In the genomic region with DNA sequence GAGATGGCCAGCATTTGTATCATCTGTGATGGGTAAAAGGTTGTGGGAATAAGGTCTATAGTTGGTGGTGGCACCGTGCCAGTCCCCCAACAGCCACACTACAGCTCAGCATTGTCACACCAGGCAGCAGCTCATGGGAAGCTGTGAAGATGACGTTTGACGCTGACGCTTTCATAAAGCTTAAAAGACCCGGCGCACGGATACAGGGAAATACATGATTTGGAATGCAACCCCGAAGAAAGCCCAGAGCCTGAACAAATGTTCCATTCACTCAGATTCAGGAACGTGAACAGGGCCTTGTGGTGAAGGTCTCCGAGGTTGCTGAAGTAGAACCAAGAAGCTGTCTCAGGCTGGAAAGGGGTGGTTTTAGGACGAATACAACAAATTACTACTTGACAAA, we compare ENCODE assay signal across 26 mouse cellular contexts.
DNase-seq lines count a peak whose midpoint lies in the region; ATAC-seq and TF ChIP-seq lines count a peak whose summit lies in the region.
"Had no signal": no experiment of that assay in that cellular context is flagged by ENCODE, and none has a peak within 500 bp of the region (broad histone marks: within the 10 kb centered on the region; RNA-seq: fewer than 3 reads in every experiment).

No protein-coding gene starts in this region.

- H3K4me3 ChIP-seq in forebrain, embryonic 16.5 days (replicated peaks; ENCODE audit: low read length) = no peak overlapping the region
- no peak overlapping the region for H3K4me3 ChIP-seq in forebrain, embryonic 12.5 days (replicated peaks)
- no peak overlapping the region for H3K4me3 ChIP-seq in gastrocnemius, adult 2 months
- H3K4me3 ChIP-seq: limb, embryonic 12.5 days; liver, embryonic 15.5 days had no signal

- H3K36me3 ChIP-seq in forebrain, embryonic 16.5 days (ENCODE audit: control insufficient read depth, insufficient read depth) = no peaks in the 10 kb centered on the region
- no peaks in the 10 kb centered on the region for H3K36me3 ChIP-seq in forebrain, embryonic 12.5 days (replicated peaks)
- H3K36me3 ChIP-seq: limb, embryonic 12.5 days; liver, embryonic 15.5 days had no signal

- DNase-seq in left cerebral cortex, postnatal 4 days = peak; percentile 11
- no peak for DNase-seq in left cerebral cortex, adult 9 months (ENCODE audit: low spot score in 2 of 2)
- peak; percentile 31 to 41 for DNase-seq in right cerebral cortex, postnatal 10 days (ENCODE audit: low spot score in 2 of 2)
- no peak for DNase-seq in right cerebral cortex, postnatal 25 days
- peak; percentile 77 for DNase-seq in brain, embryonic 14.5 days (ENCODE audit: low read depth)
- DNase-seq in gastrocnemius, adult 2 months = no peak
- DNase-seq: adrenal gland, postnatal 14 days; cerebellum, adult 2 months; cerebellum, postnatal 14 days; gastrocnemius, postnatal 36 days; heart, adult 18-20 months; heart, postnatal 36 days; kidney, adult 11 months; kidney, postnatal 14 days; layer of hippocampus, adult 9-11 months; lung, embryonic 14.5 days; lung, postnatal 14 days; right cerebral cortex, adult 18-20 months; thymus, adult 2 months; thymus, postnatal 36 days had no signal

- WGBS in forebrain, embryonic 16.5 days = 42% methylated on average over 11 of the region's 11 CpGs
- WGBS in forebrain, embryonic 12.5 days = 75% methylated on average over 11 of the region's 11 CpGs

- peaks cover 8% of the 10 kb centered on the region for H3K4me1 ChIP-seq in forebrain, embryonic 16.5 days (replicated peaks; ENCODE audit: control insufficient read depth, insufficient read depth, low read length)
- peaks cover 5% of the 10 kb centered on the region; the same call in 1 of the 2 replicates for H3K4me1 ChIP-seq in forebrain, embryonic 12.5 days
- H3K4me1 ChIP-seq: limb, embryonic 12.5 days; liver, embryonic 15.5 days had no signal

- no peaks in the 10 kb centered on the region for H3K27me3 ChIP-seq in forebrain, embryonic 16.5 days (replicated peaks; ENCODE audit: control insufficient read depth, insufficient read depth, low read length)
- no peaks in the 10 kb centered on the region for H3K27me3 ChIP-seq in forebrain, embryonic 12.5 days
- H3K27me3 ChIP-seq: limb, embryonic 12.5 days; liver, embryonic 15.5 days had no signal

- no peak for TF ChIP-seq POLR2A in brain, embryonic 14.5 days (IDR thresholded peaks at IDR 0.05; ENCODE audit: borderline replicate concordance, extremely low read depth, insufficient read depth, insufficient read length, poor library complexity, severe bottlenecking)

- H3K9me3 ChIP-seq in forebrain, embryonic 16.5 days (ENCODE audit: control insufficient read depth, low read length) = no peaks in the 10 kb centered on the region
- H3K9me3 ChIP-seq in forebrain, embryonic 12.5 days = no peaks in the 10 kb centered on the region
- H3K9me3 ChIP-seq: limb, embryonic 12.5 days; liver, embryonic 15.5 days had no signal

- ATAC-seq in forebrain, embryonic 16.5 days = peak; percentile 43; the same call in 1 of the 2 replicates
- ATAC-seq in forebrain, embryonic 12.5 days (ENCODE audit: low FRiP score) = no peak
- ATAC-seq: inflammation-experienced regulatory T-cells, adult 6 months had no signal

- H3K9ac ChIP-seq in forebrain, embryonic 16.5 days (replicated peaks; ENCODE audit: low read depth, low read length) = no peak overlapping the region
- no peak overlapping the region for H3K9ac ChIP-seq in forebrain, embryonic 12.5 days
- H3K9ac ChIP-seq: limb, embryonic 12.5 days; liver, embryonic 15.5 days; lung, embryonic 14.5 days had no signal

- H3K4me2 ChIP-seq in forebrain, embryonic 16.5 days (ENCODE audit: low read length) = 0 out of 2 replicates have a peak overlapping the region, but pooled peaks have one; percentile 14
- H3K4me2 ChIP-seq in forebrain, embryonic 12.5 days = no peak overlapping the region
- H3K4me2 ChIP-seq: heart, embryonic 11.5 days; limb, embryonic 12.5 days; liver, embryonic 15.5 days; lung, embryonic 14.5 days had no signal

- no peak for TF ChIP-seq CTCF in brain, embryonic 14.5 days (IDR thresholded peaks at IDR 0.05; ENCODE audit: borderline replicate concordance, extremely low read depth, insufficient read depth, insufficient read length)
- TF ChIP-seq CTCF in gastrocnemius, adult 2 months (IDR thresholded peaks at IDR 0.05) = no peak

- no peak overlapping the region for H3K27ac ChIP-seq in forebrain, embryonic 16.5 days (ENCODE audit: low read length)
- H3K27ac ChIP-seq in forebrain, embryonic 12.5 days = no peak overlapping the region
- H3K27ac ChIP-seq in gastrocnemius, adult 2 months = no peak overlapping the region
- H3K27ac ChIP-seq: limb, embryonic 12.5 days; liver, embryonic 15.5 days had no signal

- intact Hi-C loops in left cerebral cortex, postnatal 4 days (cut with DNase I) = no loop called here
- intact Hi-C loops in gastrocnemius, adult 2 months (cut with DNase I) = no loop called here

Comparison
In these comparisons a context has a peak if more than half of its experiments do, and no peak if none do; other contexts are left out.
1. DNase-seq: peak in left cerebral cortex, postnatal 4 days (single experiment), right cerebral cortex, postnatal 10 days (2 of 2) and brain, embryonic 14.5 days (single experiment); none in left cerebral cortex, adult 9 months (0 of 2), right cerebral cortex, postnatal 25 days (single experiment) and gastrocnemius, adult 2 months (single experiment).